Mouse (Mus musculus) T-helper 17 cell (primary cell): ENCODE results near the gene Celf2.

Experiments
- in situ Hi-C, 2 experiments: fragments of 300-600 bp; cut with MboI, MseI; formaldehyde crosslinking; loops; 1 replicate in 1 of 2; 2 replicates in 1 of 2; pipeline ENCODE4 v1.15.1; 2025; ENCODE audit warnings: high pct_unique_total_duplicates in 2 of 2

Gene Celf2

GRCm38 (mm10) chr2:6743173-6743572, 766.2 kb downstream of the Celf2 start:
- in situ Hi-C loops, result loop anchor here in 1 of 2 experiments (10.0 kb wide), 1 partner anchor 152 kb away; no protein-coding TSS in a partner anchor

- in situ Hi-C loops, result loop anchor here (5.0 to 10.0 kb wide), 2 partner anchors 93 to 155 kb away; no protein-coding TSS in a partner anchor
Measured at GRCm38 (mm10) chr2:6739998-6740668, 769.2 kb downstream of the Celf2 start.

DNA sequence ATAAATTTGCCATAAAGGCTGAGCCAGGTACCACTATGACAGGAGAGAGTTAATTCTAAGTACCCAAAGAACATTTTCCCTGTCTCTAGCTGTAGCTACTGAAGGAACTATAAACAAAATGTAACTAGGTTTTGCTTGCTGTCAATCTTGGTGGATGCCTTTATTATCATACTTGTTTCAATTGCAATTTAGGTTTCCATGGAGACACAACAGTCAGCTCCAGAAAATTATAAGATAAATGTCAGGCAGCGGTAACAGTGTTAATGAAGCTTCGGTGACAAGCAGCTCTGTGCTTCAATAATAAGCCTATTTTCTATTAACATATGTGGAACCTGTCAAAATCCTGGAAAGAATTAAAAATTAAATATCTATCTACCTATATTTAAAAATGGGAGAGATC, 777.3 kb downstream of the Celf2 start:
- in situ Hi-C loops, result no loop called here

- in situ Hi-C loops, result no loop called here
Measured at GRCm38 (mm10) chr2:6730860-6731259, 778.5 kb downstream of the Celf2 start.

DNA sequence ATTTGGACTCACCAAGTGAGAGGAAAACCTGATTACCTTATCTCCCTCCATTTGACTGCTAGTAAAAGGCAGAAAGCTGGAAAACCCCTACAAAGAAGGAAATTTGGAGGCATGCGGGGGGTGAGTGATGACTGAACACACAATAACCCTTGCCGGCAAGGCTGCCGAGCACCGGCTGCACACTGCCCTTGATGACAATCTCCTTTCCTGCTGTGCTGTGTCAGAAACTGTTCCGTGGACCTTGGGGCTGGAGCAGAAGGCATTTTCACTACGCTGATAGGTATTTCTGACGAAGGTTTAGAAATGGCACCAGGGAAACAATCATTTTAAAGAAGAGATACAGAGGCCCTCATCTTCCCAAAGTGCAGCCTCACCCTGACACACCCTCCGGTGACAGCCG, 779.4 kb downstream of the Celf2 start:
- in situ Hi-C loops, result loop anchor here in 1 of 2 experiments (10.0 kb wide), 1 partner anchor 515 kb away; the partner anchor contains the start of gene Echdc3

GRCm38 (mm10) chr2:6728840-6729252, 780.5 kb downstream of the Celf2 start:
- in situ Hi-C loops, result loop anchor here in 1 of 2 experiments (10.0 kb wide), 1 partner anchor 514 kb away; the partner anchor contains the start of gene Echdc3

- in situ Hi-C loops, result loop anchor here in 1 of 2 experiments (10.0 kb wide), 1 partner anchor 513 kb away; the partner anchor contains the start of gene Echdc3
Measured at GRCm38 (mm10) chr2:6727366-6727765, 782.0 kb downstream of the Celf2 start.

GRCm38 (mm10) chr2:6726071-6726470, 783.3 kb downstream of the Celf2 start:
- in situ Hi-C loops, result loop anchor here in 1 of 2 experiments (10.0 kb wide), 1 partner anchor 511 kb away; the partner anchor contains the start of gene Echdc3

DNA sequence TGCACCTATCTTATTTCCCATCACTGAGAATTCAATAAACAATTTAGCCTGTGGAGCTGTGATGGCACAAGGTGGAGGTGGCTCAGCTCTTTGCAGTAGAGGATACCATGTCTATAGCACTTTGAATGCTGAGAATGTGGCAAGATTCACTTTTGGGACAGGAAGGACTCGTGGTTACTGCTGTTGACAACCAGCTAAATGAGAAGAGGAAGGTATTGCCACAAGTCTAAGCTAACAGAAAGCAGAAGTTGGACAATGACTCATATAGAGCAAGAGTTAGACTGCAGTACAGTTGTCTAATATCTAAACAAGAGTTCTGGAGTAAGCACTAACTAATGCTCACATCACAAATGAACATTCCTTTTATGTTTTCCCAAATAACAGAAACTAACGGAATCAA, 785.8 kb downstream of the Celf2 start:
- in situ Hi-C loops, result loop anchor here (5.0 to 25.0 kb wide), 3 partner anchors 131 to 509 kb away; partner anchors contain the start of gene Echdc3 (in 1 of the 2)

- in situ Hi-C loops, result loop anchor here (5.0 to 25.0 kb wide), 3 partner anchors 129 to 507 kb away; partner anchors contain the start of gene Echdc3 (in 1 of the 2)
Measured at GRCm38 (mm10) chr2:6721460-6722401, 787.6 kb downstream of the Celf2 start.

- in situ Hi-C loops, result loop anchor here (5.0 to 25.0 kb wide), 3 partner anchors 129 to 506 kb away; partner anchors contain the start of gene Echdc3 (in 1 of the 2)
Measured at GRCm38 (mm10) chr2:6720753-6721459, 788.5 kb downstream of the Celf2 start.

- in situ Hi-C loops, result loop anchor here (10.0 to 25.0 kb wide), 2 partner anchors 357 to 504 kb away; partner anchors contain the start of gene Echdc3 (in 1 of the 2)
Measured at GRCm38 (mm10) chr2:6718864-6719263, 790.5 kb downstream of the Celf2 start.

DNA sequence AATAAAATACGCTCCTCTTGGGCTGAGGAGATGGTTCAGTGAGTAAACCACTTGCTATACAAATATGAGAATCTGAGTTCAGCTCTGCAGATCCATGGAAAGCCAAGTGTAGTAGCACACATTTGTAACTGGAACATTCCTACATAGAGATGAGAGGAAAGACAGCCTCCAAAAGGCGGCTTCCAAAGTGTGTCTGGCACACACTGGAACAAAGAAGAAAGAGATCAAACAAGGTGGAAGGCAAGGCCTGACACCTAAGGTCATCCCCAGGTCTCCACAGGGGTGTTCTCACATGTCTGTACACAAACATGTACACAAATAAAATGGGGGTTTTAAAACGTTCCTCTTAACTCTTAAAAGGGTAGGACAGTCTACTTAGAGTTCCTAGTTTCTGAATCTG, 791.4 kb downstream of the Celf2 start:
- in situ Hi-C loops, result loop anchor here (10.0 to 25.0 kb wide), 2 partner anchors 356 to 503 kb away; partner anchors contain the start of gene Echdc3 (in 1 of the 2)

DNA sequence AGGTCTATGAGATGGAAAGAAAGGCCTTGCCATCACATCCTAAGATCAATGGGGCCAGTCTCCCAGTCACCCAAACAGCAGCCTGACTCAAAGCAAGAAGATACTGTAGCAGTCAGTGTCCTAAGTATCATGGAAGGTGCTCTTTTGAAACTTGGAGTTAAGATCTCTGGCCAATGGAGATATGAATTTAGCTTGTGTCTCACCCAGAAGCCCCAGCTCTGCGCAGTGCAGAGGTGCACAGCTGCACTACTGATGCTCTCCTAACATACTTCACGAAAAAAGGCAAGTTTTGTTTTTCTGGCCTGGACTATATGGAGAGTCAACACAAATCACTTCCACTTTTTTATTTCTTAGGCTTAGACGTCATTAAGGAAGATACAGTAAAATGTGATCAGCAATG, 793.8 kb downstream of the Celf2 start:
- in situ Hi-C loops, result loop anchor here (10.0 to 25.0 kb wide), 2 partner anchors 353 to 501 kb away; partner anchors contain the start of gene Echdc3 (in 1 of the 2)

GRCm38 (mm10) chr2:6713529-6713928, 795.8 kb downstream of the Celf2 start:
- in situ Hi-C loops, result loop anchor here (10.0 to 25.0 kb wide), 2 partner anchors 351 to 499 kb away; partner anchors contain the start of gene Echdc3 (in 1 of the 2)

DNA sequence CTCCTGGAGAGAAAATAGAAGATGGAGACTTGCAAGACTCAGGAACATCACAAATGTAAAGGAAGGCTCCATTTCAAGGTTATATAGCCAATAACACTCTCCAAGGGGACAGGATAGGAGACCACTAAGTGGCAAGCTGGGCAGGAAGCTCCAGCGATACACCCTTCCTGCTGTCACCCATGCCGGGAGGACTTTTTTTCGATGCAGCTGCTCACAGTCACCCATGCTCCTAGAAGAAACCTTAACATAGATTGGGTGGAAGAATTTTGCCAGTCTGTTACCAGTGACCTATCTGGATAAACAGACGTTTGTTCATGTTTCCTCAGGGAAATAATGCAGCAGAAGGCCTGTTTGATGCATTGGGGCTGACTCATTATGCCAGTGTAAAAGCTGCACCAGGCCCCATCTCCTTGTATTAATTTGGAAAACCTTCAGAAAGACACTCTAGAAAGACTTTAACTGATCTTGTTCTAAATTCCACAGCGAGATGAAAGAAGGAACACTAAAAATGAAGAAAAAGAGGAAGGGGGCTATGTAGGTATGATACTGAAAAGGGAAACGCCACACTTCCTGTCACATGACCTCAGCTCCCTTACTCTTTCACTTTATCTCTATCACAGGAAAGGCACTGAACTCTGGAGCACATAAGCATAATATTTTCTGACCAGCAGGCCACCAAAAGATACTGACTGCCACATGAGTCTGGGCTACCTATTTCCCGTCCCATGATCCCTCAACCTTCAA, 798.5 kb downstream of the Celf2 start:
- in situ Hi-C loops, result loop anchor here (10.0 to 25.0 kb wide), 2 partner anchors 349 to 496 kb away; partner anchors contain the start of gene Echdc3 (in 1 of the 2)

GRCm38 (mm10) chr2:6707959-6708519, 801.3 kb downstream of the Celf2 start:
- in situ Hi-C loops, result loop anchor here in 1 of 2 experiments (25.0 kb wide), 1 partner anchor 346 kb away; no protein-coding TSS in a partner anchor

DNA sequence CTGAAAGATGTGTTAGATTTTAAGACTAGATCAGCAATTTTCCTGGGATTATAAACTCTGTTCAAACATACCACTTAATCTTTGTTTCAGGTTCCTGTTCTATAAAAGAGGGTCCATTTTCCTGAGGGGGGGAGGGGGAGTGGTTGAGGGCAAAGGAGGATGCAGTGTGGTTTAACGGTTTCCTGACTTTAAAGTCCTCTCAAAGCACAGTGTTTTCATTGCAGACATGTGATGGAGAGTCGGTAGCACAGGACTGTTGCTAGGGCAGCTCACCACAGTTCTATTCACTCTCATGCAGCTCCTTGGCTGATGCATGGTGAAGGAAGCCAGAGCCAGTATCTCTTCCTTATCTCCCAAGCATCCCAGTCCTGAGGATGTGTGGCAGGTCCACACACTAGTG, 802.1 kb downstream of the Celf2 start:
- in situ Hi-C loops, result loop anchor here in 1 of 2 experiments (25.0 kb wide), 1 partner anchor 345 kb away; no protein-coding TSS in a partner anchor
